Mouse (Mus musculus) lung, postnatal 0 days (tissue): ENCODE results near the gene Paox.

Source experiments
- CTCF ChIP-seq: IDR thresholded peaks from 2 replicates; pipeline ENCODE4 v1.5.1; 2016; ENCODE audit warnings: antibody characterized with exemption, mild to moderate bottlenecking
- EP300 ChIP-seq: IDR thresholded peaks from 2 replicates; pipeline ENCODE4 v1.6.1; 2016; ENCODE audit warnings: antibody characterized with exemption, mild to moderate bottlenecking, control low read depth

- no peak for TF ChIP-seq CTCF
- no peak for TF ChIP-seq EP300
Measured at GRCm38 (mm10) chr7:140126934-140127333, 11.3 kb downstream of the Paox start.
